Comparison of ENCODE assay signal across 1 mouse cellular context in the genomic region with DNA sequence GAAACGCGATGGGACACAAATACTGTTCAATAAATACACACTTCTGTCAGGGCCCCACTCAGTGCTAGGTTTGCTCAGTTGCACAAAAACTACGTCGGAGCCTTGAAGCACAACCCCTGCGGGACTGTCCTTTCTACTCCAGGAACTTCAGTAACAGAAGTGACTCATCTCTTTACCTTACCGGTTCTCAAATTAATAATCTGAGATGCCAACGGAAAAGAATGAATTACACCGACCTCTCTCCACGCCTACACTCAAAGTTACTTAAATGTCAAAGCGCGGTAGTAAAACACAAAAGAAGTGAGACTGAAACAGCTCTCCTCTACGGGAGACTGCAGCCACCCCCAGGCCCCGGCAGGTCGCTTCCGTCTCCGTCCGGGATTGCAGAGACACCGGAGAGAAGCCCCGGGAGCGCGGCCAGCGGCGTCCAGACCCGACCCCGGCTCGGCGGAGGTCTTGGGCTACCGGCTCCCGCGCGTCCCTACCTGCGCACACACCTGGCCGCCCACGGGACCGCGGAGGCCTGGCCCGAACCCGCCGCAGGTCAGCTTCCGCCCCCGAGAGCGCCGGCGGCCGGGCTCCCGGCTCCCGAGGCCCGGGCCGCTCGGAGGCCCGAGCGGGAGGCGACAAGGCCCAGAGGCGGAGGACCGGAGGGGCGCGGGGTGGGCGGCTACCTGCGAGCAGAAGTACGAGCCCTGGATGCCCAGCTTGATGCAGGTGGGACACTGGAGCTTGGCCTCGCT.
TF ChIP-seq lines count a peak whose summit lies in the region.

No protein-coding gene starts in this region.

TF ChIP-seq in CH12.LX, 34 proteins besides CTCF, POLR2A, EP300 and RAD21 (continued from another document):
- TF ChIP-seq IRF4 (IDR thresholded peaks at IDR 0.05; ENCODE audit: low read depth, low read length) (peak; percentile 79), ELF1 (IDR thresholded peaks at IDR 0.05; ENCODE audit: low read depth, low read length) (peak; percentile 30; the same call in 1 of the 2 replicates), POLR2AphosphoS2 (IDR thresholded peaks at IDR 0.05; ENCODE audit: low read depth, low read length) (no peak), RCOR1 (conservative IDR thresholded peaks at IDR 0.05; ENCODE audit: low read depth, low read length) (no peak; the same call in 1 of the 2 replicates), GABPA (IDR thresholded peaks at IDR 0.05; ENCODE audit: insufficient replicate concordance, low read depth, low read length) (no peak), BHLHE40 (IDR thresholded peaks at IDR 0.05; ENCODE audit: low read depth, low read length) (no peak), TBP (conservative IDR thresholded peaks at IDR 0.05; ENCODE audit: low read depth, low read length) (0 out of 2 replicates have a peak, but pooled peaks have one; percentile 43), ETS1 (conservative IDR thresholded peaks at IDR 0.05; ENCODE audit: low read depth, low read length) (0 out of 2 replicates have a peak, but pooled peaks have one; percentile 14), JUND (conservative IDR thresholded peaks at IDR 0.05; ENCODE audit: low read depth, low read length) (peak; percentile 78), SIN3A (IDR thresholded peaks at IDR 0.05; ENCODE audit: low read length) (peak; percentile 88), MXI1 (IDR thresholded peaks at IDR 0.05; ENCODE audit: low read depth, low read length) (peak; percentile 61), ZC3H11A (IDR thresholded peaks at IDR 0.05; ENCODE audit: low read depth, low read length) (no peak), JUN (IDR thresholded peaks at IDR 0.05; ENCODE audit: insufficient read depth, low read depth, low read length) (peak; percentile 61), MEF2A (IDR thresholded peaks at IDR 0.05; ENCODE audit: borderline replicate concordance, low read depth, low read length) (peak; percentile 56), NRF1 (IDR thresholded peaks at IDR 0.05; ENCODE audit: low read depth, low read length) (no peak), MAZ (IDR thresholded peaks at IDR 0.05; ENCODE audit: low read depth, low read length) (no peak), USF2 (conservative IDR thresholded peaks at IDR 0.05; ENCODE audit: low read depth, low read length) (no peak), ZNF384 (IDR thresholded peaks at IDR 0.05; ENCODE audit: low read depth, low read length) (no peak), SMC3 (IDR thresholded peaks at IDR 0.05; ENCODE audit: low read depth, low read length) (no peak), ZMIZ1 (IDR thresholded peaks at IDR 0.05; ENCODE audit: low read depth, low read length) (no peak)
